Mouse (Mus musculus): ENCODE data around the gene Numa1. TPM values are rescaled to one million over a fixed set of nuclear protein-coding genes. Genes with fewer than 3 reads are reported as not detected.
"Not testable (repeated sequence)": the region's sequence is repeated elsewhere in the genome, so short reads cannot be mapped to it uniquely, and the experiment has no call there.

Gene Numa1
- total and polyA plus RNA-seq, 2 experiments from 2014 or later: 24.3 to 74.2 TPM

DNA sequence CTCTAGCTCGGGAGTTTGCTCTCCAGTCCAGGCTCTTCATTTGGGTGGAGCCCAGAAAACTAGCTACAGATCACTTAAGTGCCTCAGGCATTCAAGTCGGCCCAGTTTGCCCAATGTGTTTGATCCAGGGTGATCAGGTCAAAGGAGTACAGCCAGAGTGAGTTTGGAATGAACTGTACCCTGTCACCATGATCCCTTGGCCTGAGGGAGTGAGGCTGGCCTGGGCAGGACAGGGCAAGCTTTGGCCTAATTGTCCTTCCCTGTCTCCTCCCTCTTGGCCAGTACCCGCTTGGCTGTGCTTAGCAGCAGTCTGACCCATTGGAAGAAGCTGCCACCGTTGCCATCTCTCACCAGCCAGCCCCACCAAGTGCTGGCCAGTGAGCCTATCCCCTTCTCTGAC lies 23.8 kb upstream of the Numa1 start:
- no peak overlapping the region for H3K4me2 ChIP-seq (ENCODE audit: low read depth)
- H3K4me3 ChIP-seq (ENCODE audit: low read depth, low read length): no peak overlapping the region
- DNase-seq (no peak), ATAC-seq (no peak)
- H3K4me1 ChIP-seq (ENCODE audit: insufficient read depth): no peaks in the 10 kb centered on the region
- H3K27ac ChIP-seq (ENCODE audit: low read depth, low read length): no peak overlapping the region
- WGBS: 84% methylated on average over 4 of the region's 4 CpGs
- no peaks in the 10 kb centered on the region for H3K9me3 ChIP-seq (ENCODE audit: low read length)
- peaks cover 51% of the 10 kb centered on the region for H3K36me3 ChIP-seq (ENCODE audit: insufficient read depth)
- H3K27me3 ChIP-seq (ENCODE audit: insufficient read depth, low read length): no peaks in the 10 kb centered on the region
- no peak for TF ChIP-seq CTCF (IDR thresholded peaks at IDR 0.05; ENCODE audit: low read depth)
- no peak overlapping the region for H3K9ac ChIP-seq

DNA sequence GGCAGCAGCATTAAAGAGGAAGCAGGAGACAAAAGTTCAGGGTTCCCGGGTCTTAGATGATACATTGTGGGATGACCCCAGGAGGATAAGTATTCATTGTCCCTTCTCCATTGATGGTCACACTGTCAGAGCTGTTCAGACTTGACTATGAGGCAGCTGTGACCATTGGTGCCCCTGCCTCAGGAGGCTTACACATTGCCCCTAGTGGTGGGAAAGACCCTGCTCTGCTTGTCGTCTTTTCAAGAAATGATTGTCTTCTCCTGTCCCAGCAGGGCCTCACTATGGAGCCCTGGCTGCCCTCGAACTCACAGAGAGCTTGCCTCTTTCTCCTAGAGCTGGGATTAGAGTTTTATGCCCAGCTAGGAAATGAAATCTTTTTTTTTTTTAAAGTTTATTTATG lies 21.9 kb upstream of the Numa1 start:
- no peaks in the 10 kb centered on the region for H3K9me3 ChIP-seq (ENCODE audit: low read length)
- no peak overlapping the region for H3K9ac ChIP-seq
- H3K27ac ChIP-seq (ENCODE audit: low read depth, low read length): no peak overlapping the region
- no peaks in the 10 kb centered on the region for H3K27me3 ChIP-seq (ENCODE audit: insufficient read depth, low read length)
- 0 out of 2 replicates have a peak, but pooled peaks have one; percentile 32 for ATAC-seq
- H3K4me3 ChIP-seq (ENCODE audit: low read depth, low read length): no peak overlapping the region
- DNase-seq: no peak
- 60% methylated on average over 3 of the region's 3 CpGs for WGBS
- H3K4me2 ChIP-seq (ENCODE audit: low read depth): no peak overlapping the region
- TF ChIP-seq CTCF (IDR thresholded peaks at IDR 0.05; ENCODE audit: low read depth): peak; percentile 52
- peaks cover 51% of the 10 kb centered on the region for H3K36me3 ChIP-seq (ENCODE audit: insufficient read depth)
- no peaks in the 10 kb centered on the region for H3K4me1 ChIP-seq (ENCODE audit: insufficient read depth)

DNA sequence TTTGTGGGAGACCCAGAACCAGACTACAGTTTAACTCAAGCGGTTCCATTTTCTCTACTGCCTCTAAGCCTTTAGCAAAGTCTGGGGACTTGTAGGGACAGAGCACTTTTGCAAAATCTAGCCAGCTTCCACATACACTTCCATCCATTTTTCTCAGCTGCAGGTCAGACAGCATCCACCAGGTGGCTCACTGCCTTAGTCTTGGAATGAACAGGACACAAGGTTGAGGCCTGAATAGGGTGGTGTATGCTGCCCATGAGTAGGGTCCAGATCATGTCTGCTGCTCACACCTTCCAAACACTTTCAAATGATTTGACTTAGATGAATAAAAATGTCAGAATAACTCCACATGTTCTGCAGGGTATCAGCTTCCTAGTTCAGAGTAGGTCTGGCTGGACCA lies 15.8 kb upstream of the Numa1 start:
- no peak overlapping the region for H3K4me2 ChIP-seq (ENCODE audit: low read depth)
- no peaks in the 10 kb centered on the region for H3K27me3 ChIP-seq (ENCODE audit: insufficient read depth, low read length)
- ATAC-seq: peak; percentile 81
- peak; percentile 72 for DNase-seq
- H3K4me1 ChIP-seq (ENCODE audit: insufficient read depth): no peaks in the 10 kb centered on the region
- no peak overlapping the region for H3K27ac ChIP-seq (ENCODE audit: low read depth, low read length)
- WGBS: 12% methylated on average over 1 of the region's 1 CpGs
- H3K4me3 ChIP-seq (ENCODE audit: low read depth, low read length): no peak overlapping the region
- H3K9me3 ChIP-seq (ENCODE audit: low read length): no peaks in the 10 kb centered on the region
- TF ChIP-seq CTCF (IDR thresholded peaks at IDR 0.05; ENCODE audit: low read depth): peak; percentile 86
- peaks cover 15% of the 10 kb centered on the region for H3K36me3 ChIP-seq (ENCODE audit: insufficient read depth)
- H3K9ac ChIP-seq: no peak overlapping the region

DNA sequence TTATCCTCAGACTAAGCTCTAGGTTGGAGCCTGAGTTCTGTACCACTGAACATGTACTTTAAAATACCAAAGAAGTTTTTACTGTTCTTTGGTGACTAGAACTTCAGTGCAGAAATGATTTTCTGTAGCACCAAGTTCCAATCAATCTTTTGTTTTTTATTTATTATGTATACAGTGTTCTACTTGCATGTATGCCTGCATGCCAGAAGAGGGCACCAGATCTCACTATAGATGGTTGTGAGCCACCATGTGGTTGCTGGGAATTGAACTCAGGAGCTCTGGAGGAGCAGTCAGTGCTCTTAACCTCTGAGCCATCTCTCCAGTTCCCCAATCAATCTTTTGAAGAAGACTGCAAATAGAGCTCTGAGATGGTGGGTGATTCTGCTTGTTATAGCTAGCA lies 8.0 kb upstream of the Numa1 start:
- ATAC-seq; H3K4me2 ChIP-seq (ENCODE audit: low read depth); H3K27ac ChIP-seq (ENCODE audit: low read depth, low read length); H3K4me1 ChIP-seq (ENCODE audit: insufficient read depth); H3K4me3 ChIP-seq (ENCODE audit: low read depth, low read length); H3K36me3 ChIP-seq (ENCODE audit: insufficient read depth); H3K9me3 ChIP-seq (ENCODE audit: low read length); H3K9ac ChIP-seq; H3K27me3 ChIP-seq (ENCODE audit: insufficient read depth, low read length); DNase-seq: not testable (repeated sequence)

DNA sequence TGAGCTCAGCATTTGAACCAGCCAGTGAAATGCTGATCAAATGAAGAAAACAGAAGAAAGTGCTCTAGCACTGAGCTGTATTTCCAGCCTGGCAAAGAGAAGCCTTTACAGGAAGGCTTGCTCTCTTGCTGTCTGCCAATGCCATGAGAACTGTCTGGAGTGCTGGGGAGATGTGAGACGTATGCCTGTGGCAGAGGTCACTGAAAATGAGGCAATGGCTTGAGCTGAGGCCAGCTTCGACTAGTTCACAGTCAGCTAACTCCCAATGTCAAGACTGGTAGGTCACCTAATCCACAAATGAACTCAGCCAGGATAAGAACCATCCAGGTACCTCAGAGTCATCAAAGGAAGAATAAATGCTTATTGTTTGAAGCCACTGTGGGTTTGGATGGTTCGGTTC lies 5.8 kb upstream of the Numa1 start:
- no peak for TF ChIP-seq CTCF (IDR thresholded peaks at IDR 0.05; ENCODE audit: low read depth)
- H3K27ac ChIP-seq (ENCODE audit: low read depth, low read length): no peak overlapping the region
- DNase-seq (no peak), ATAC-seq (no peak)
- H3K27me3 ChIP-seq (ENCODE audit: insufficient read depth, low read length): no peaks in the 10 kb centered on the region
- H3K4me1 ChIP-seq (ENCODE audit: insufficient read depth): no peaks in the 10 kb centered on the region
- no peak overlapping the region for H3K4me2 ChIP-seq (ENCODE audit: low read depth)
- 91% methylated on average over 3 of the region's 3 CpGs for WGBS
- H3K36me3 ChIP-seq (ENCODE audit: insufficient read depth): no peaks in the 10 kb centered on the region
- H3K9ac ChIP-seq: no peak overlapping the region
- H3K9me3 ChIP-seq (ENCODE audit: low read length): no peaks in the 10 kb centered on the region
- no peak overlapping the region for H3K4me3 ChIP-seq (ENCODE audit: low read depth, low read length)

DNA sequence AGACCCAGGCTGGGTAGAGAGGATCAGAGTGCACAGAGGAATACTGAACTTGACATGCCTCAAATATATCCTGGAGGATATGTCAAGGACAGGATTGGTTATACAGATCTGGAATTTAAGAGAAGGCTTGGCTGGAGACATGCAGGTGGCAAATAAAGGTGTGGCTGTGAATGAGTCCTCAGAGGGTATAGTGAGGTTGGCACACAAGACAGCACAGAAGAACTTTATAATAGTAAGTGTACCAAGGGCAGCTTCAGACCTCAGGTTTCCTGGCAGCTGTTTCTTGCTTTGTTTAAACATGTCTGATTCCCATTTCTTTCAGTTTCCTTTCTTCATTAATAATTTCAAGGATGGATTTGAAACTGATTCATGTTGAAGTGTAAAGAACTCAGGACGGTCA lies 1.4 kb upstream of the Numa1 start:
- H3K4me2 ChIP-seq (ENCODE audit: low read depth): no peak overlapping the region

DNA sequence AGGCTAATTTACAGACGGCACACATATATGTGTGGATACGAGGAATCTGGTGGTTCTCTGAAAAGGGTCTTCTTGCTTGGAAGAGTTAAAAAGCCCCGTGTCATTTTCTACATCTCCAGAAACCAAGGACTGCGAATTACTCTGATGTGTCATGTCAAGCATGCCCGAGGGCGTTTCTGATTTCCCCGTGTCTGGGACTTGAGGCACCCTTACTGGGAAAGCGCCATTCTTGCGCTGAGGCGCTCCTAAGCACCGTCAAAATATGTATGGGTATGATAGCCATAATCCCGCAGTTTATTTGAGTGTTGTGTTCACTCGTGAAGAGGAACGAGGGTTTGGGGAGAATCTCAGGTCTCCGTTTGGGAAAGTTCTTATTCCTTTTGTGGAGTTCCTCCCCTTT lies 611 bp upstream of the Numa1 start:
- peak overlapping the region; percentile 72 for H3K4me2 ChIP-seq (ENCODE audit: low read depth)
- 6% methylated on average over 15 of the region's 15 CpGs for WGBS
- no peaks in the 10 kb centered on the region for H3K36me3 ChIP-seq (ENCODE audit: insufficient read depth)
- DNase-seq (no peak), ATAC-seq (peak; percentile 32)
- peak overlapping the region; percentile 84 for H3K4me3 ChIP-seq (ENCODE audit: low read depth, low read length)
- no peak for TF ChIP-seq CTCF (IDR thresholded peaks at IDR 0.05; ENCODE audit: low read depth)
- peaks cover 9% of the 10 kb centered on the region; the same call in 1 of the 2 replicates for H3K4me1 ChIP-seq (ENCODE audit: insufficient read depth)
- H3K27ac ChIP-seq (ENCODE audit: low read depth, low read length): peak overlapping the region; percentile 37; the same call in 1 of the 2 replicates
- H3K9ac ChIP-seq: peak overlapping the region; percentile 80
- H3K27me3 ChIP-seq (ENCODE audit: insufficient read depth, low read length): no peaks in the 10 kb centered on the region
- H3K9me3 ChIP-seq (ENCODE audit: low read length): no peaks in the 10 kb centered on the region

More for the DNA sequence above, 1.4 kb upstream of the Numa1 start:
- ATAC-seq (no peak), DNase-seq (no peak)
- H3K36me3 ChIP-seq (ENCODE audit: insufficient read depth): no peaks in the 10 kb centered on the region
- H3K27ac ChIP-seq (ENCODE audit: low read depth, low read length): no peak overlapping the region
- WGBS: 80% methylated on average over 1 of the region's 1 CpGs
- no peaks in the 10 kb centered on the region for H3K27me3 ChIP-seq (ENCODE audit: insufficient read depth, low read length)
- no peaks in the 10 kb centered on the region for H3K9me3 ChIP-seq (ENCODE audit: low read length)
- no peak for TF ChIP-seq CTCF (IDR thresholded peaks at IDR 0.05; ENCODE audit: low read depth)
- no peak overlapping the region for H3K4me3 ChIP-seq (ENCODE audit: low read depth, low read length)
- peaks cover 9% of the 10 kb centered on the region; the same call in 1 of the 2 replicates for H3K4me1 ChIP-seq (ENCODE audit: insufficient read depth)
- no peak overlapping the region for H3K9ac ChIP-seq

DNA sequence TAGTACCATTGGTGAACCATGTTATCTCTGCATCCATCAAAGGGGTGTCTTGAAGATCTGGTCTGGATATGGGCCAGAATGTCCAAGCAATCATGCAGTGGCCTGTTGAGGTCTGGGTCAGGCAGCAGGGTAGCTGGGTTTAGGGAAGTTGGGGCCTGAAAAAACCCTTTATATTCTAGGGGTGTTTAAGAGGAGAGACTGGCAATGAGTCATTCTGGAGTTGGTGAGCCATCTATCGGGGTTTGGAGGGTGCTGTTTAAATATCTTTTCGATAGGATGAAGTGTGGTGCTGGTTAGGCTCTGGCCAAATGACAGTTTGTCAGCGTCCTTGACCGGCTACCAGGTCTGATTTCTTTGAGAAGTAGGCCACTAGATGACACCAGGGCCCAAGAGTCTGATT lies 2.0 kb downstream of the Numa1 start:
- WGBS: 95% methylated on average over 4 of the region's 4 CpGs
- no peak for TF ChIP-seq CTCF (IDR thresholded peaks at IDR 0.05; ENCODE audit: low read depth)
- ATAC-seq: no peak

More for the DNA sequence above, 2.0 kb downstream of the Numa1 start:
- Histone ChIP-seq H3K9ac (no peak overlapping the region), H3K4me2 (ENCODE audit: low read depth) (no peak overlapping the region), H3K4me1 (ENCODE audit: insufficient read depth) (peaks cover 9% of the 10 kb centered on the region; the same call in 1 of the 2 replicates), H3K27ac (ENCODE audit: low read depth, low read length) (no peak overlapping the region), H3K27me3 (ENCODE audit: insufficient read depth, low read length) (no peaks in the 10 kb centered on the region), H3K9me3 (ENCODE audit: low read length) (no peaks in the 10 kb centered on the region), H3K36me3 (ENCODE audit: insufficient read depth) (no peaks in the 10 kb centered on the region), H3K4me3 (ENCODE audit: low read depth, low read length) (no peak overlapping the region)
- no peak for DNase-seq
